Mouse (Mus musculus): ENCODE measurements around the gene Olfr731.

Gene Olfr731

GRCm38 (mm10) chr14:50241766-50242165 is at the start of gene Olfr731:
Olfr731 (minus strand) TSS chr14:50241866.
- no peak for DNase-seq (ENCODE audit: low read depth)

GRCm38 (mm10) chr14:50284106-50284505 is 42.4 kb upstream of the Olfr731 start, which contains the start of gene Olfr732:
Olfr732 (minus strand) TSS chr14:50284206.
- no peak for DNase-seq (ENCODE audit: low read depth)

GRCm38 (mm10) chr14:50188098-50188497 is 53.6 kb downstream of the Olfr731 start, which contains the start of gene Olfr730:
Olfr730 (minus strand) TSS chr14:50188198.
- DNase-seq (ENCODE audit: low read depth) = no peak
